Mouse (Mus musculus): ENCODE measurements around the gene Ptpro.

GRCm38 (mm10) chr6:137437902-137438580 lies 185.9 kb downstream of the Ptpro start:
- no peak for TF ChIP-seq CTCF (IDR thresholded peaks at IDR 0.05; ENCODE audit: control insufficient read depth, insufficient read depth, low read length)
- TF ChIP-seq POLR2A (IDR thresholded peaks at IDR 0.05; ENCODE audit: borderline replicate concordance, control insufficient read depth, low read depth, low read length): no peak
